Mouse (Mus musculus): ENCODE measurements around the gene Slc4a4.

GRCm38 (mm10) chr5:89055656-89056055 is 169.0 kb downstream of the Slc4a4 start:
- TF ChIP-seq CTCF (IDR thresholded peaks at IDR 0.05; ENCODE audit: low read depth, low read length) (no peak), POLR2A (IDR thresholded peaks at IDR 0.05; ENCODE audit: extremely low read depth, insufficient read depth, low read length) (no peak)
